Mouse (Mus musculus): ENCODE results near the gene Apoo. TPM values are rescaled to one million over a fixed set of nuclear protein-coding genes. Genes with fewer than 3 reads are reported as not detected.
A peak's percentile ranks its signal among the peaks of the same experiment; 100 is the strongest.
"Not testable (repeated sequence)": the region's sequence is repeated elsewhere in the genome, so short reads cannot be mapped to it uniquely, and the experiment has no call there.

Apoo gene
- polyA plus RNA-seq, 1 experiment from 2014 or later = 118 TPM

DNA sequence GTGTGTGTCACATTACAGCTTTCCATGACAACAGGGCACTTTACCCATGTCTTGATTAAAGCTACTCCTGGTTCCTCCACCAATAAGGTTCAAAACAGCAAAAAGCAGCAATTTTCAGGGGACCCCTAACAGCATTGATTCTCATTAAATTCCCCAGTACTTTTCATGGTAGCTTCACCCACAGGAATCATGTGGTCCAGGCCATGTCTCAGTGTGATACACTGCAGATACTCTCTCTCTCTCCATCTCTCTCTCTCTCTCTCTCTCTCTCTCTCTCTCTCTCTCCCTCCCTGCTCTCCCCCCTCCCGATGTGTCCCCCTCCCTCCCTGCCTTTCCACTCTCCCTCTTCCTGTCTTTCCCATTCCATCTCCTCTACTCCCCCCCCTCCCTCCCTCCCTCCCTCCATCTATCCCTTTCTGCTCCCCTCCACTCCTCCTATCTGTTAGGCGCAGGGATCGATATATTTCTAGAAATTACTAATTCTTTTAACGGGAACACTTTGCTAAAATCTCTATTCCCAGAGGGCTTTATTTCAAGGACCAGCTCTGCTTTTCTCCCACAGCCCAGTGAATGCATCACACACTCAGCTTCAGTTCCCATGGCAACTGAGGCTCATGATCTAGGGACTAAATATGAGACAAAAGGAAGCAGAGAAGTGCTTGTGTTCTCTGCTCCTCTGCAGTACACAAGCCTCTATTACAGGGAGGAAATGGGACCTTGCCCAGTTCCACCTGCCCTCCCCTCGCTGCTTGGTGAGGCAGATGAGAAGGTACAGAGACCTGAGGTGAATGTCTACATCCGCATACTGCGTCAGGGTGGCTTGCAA, 95.9 kb downstream of the Apoo start:
- H3K27me3 ChIP-seq (ENCODE audit: control insufficient read depth, insufficient read depth, low read length); H3K27ac ChIP-seq (replicated peaks; ENCODE audit: low read depth, low read length); H3K4me1 ChIP-seq (ENCODE audit: control insufficient read depth, insufficient read depth, low read length); H3K4me2 ChIP-seq (ENCODE audit: low read depth, low read length); H3K4me3 ChIP-seq (ENCODE audit: low read depth, low read length); H3K9me3 ChIP-seq (replicated peaks; ENCODE audit: control insufficient read depth, low read length); H3K36me3 ChIP-seq (replicated peaks; ENCODE audit: control insufficient read depth, insufficient read depth, low read depth, low read length); H3K9ac ChIP-seq (replicated peaks; ENCODE audit: low read length); DNase-seq (ENCODE audit: low spot score): not testable (repeated sequence)
- peak; percentile 50; the same call in 1 of the 2 replicates for ATAC-seq (replicated peaks; ENCODE audit: insufficient number of reproducible peaks, low FRiP score, low TSS enrichment, low read depth)
- no CpG with 5 or more reads among the region's 7 CpGs for WGBS

Small RNA genes lying within 50 kb of the gene (microRNA-seq; reads per million reads assigned to microRNA genes)
- not detected for gene Gm44477 (ENCODE audit: borderline number of aligned reads)

Other genes starting within 250 kb of the Apoo start
- gene Zfx, start 243.4 kb upstream of the Apoo start, polyA plus RNA-seq (2014; fragmentation: Nextera tagmentation; extraction: Ambion mirVana) = 27.8 and 30.1 TPM in 2 replicates
- 125 and 129 TPM in 2 replicates for gene Eif2s3x, start 154.3 kb upstream of the Apoo start, polyA plus RNA-seq (2014; fragmentation: Nextera tagmentation; extraction: Ambion mirVana)
- 9.8 and 10.1 TPM in 2 replicates for gene Klhl15, start 132.5 kb upstream of the Apoo start, polyA plus RNA-seq (2014; fragmentation: Nextera tagmentation; extraction: Ambion mirVana)
- 0.07 TPM in 1 of 2 replicates, not detected in the other for gene Fam90a1b, start 340 bp upstream of the Apoo start, polyA plus RNA-seq (2014; fragmentation: Nextera tagmentation; extraction: Ambion mirVana)
- 829 and 856 TPM in 2 replicates for gene Maged1, start 175.0 kb downstream of the Apoo start, polyA plus RNA-seq (2014; fragmentation: Nextera tagmentation; extraction: Ambion mirVana)